In the genomic region with DNA sequence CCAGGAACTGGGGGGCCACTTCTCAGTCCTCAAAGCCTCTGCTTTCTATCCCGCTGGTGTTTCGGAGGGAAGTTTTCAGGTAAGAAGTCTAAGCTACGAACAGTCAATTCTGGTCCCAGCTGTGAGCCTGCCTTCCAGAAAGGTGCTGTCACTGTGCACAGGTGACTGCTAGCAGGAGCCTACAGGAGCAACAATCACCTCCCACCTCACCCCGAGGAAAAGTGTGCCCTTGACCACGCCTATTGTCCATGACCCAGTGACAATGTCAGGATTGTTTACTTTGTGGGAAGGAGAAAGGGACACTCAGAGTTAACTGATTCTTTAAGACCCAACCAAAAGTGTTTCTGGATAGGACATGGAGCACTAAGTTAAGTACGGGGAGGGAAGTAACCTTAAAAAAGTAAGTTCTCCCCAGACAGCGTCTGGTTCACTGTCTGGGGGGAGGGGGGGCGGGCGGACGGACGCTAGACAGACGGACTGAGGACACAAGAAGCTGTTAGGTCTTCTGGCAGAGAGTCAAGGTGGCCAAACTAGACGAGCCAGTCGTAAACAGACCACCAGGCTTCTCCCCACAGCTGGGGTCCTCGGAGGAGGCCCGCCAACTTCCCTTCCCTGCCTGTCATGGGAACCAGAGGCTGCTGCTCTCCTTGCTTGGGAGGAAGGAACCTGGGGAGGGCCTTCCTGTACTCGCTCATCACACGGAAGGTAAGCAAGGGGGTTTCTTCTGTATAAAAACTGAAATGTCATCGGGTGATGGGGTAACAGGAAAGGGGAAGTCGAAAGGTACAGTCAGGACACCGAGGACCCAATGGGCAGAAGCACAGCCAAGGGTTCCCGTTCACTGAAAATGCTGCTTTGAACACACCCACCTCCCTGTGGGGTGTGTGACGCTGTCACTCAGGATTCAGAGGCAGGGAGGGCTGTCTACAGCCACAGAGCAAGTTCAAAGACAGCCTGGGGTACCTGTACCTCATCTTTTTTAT, we compare ENCODE assay signal across 13 mouse cellular contexts. TPM values are rescaled to one million over a fixed set of nuclear protein-coding genes. Genes with fewer than 3 reads are reported as not detected.
DNase-seq lines count a peak whose midpoint lies in the region; ATAC-seq lines count a peak whose summit lies in the region.
"Had no signal": no experiment of that assay in that cellular context is flagged by ENCODE, and none has a peak within 500 bp of the region (broad histone marks: within the 10 kb centered on the region; RNA-seq: fewer than 3 reads in every experiment).

No protein-coding gene starts in this region.

- H3K9me3 ChIP-seq in hindbrain, embryonic 16.5 days (ENCODE audit: control insufficient read depth, low read length), result no peaks in the 10 kb centered on the region
- H3K9me3 ChIP-seq: embryonic facial prominence, embryonic 10.5 days; forebrain, embryonic 12.5 days; kidney, embryonic 15.5 days had no signal

- 85% methylated on average over 23 of the region's 23 CpGs for WGBS in hindbrain, embryonic 16.5 days

- no peak overlapping the region for H3K9ac ChIP-seq in hindbrain, embryonic 16.5 days (ENCODE audit: low read depth, low read length)
- H3K9ac ChIP-seq: forebrain, embryonic 12.5 days; kidney, embryonic 15.5 days had no signal

- H3K4me1 ChIP-seq in hindbrain, embryonic 16.5 days (ENCODE audit: control insufficient read depth, insufficient read depth, low read depth, low read length), result no peaks in the 10 kb centered on the region
- H3K4me1 ChIP-seq: forebrain, embryonic 12.5 days; kidney, embryonic 15.5 days had no signal

- ATAC-seq in inflammation-experienced regulatory T-cells, adult 6 months, result peak; percentile 42
- ATAC-seq in hindbrain, embryonic 16.5 days, result no peak

- no peak overlapping the region for H3K27ac ChIP-seq in hindbrain, embryonic 16.5 days (ENCODE audit: low read depth, low read length)
- H3K27ac ChIP-seq: embryonic facial prominence, embryonic 10.5 days; forebrain, embryonic 12.5 days; kidney, embryonic 15.5 days had no signal

- no peak overlapping the region for H3K4me3 ChIP-seq in hindbrain, embryonic 16.5 days (ENCODE audit: low read length)
- H3K4me3 ChIP-seq: embryonic facial prominence, embryonic 10.5 days; forebrain, embryonic 12.5 days; kidney, embryonic 15.5 days had no signal

- H3K36me3 ChIP-seq in hindbrain, embryonic 16.5 days (ENCODE audit: control insufficient read depth, insufficient read depth, low read length), result peaks cover 32% of the 10 kb centered on the region

- peak; percentile 73 for DNase-seq in layer of hippocampus, adult 9-11 months
- DNase-seq in layer of hippocampus, adult 18-20 months (ENCODE audit: low spot score in 2 of 2), result no peak
- DNase-seq in thymus, postnatal 0 days (ENCODE audit: low spot score), result peak; percentile 27
- DNase-seq in thymus, postnatal 14 days, result no peak
- DNase-seq in kidney, postnatal 14 days, result no peak
- no peak for DNase-seq in MN1 (ENCODE audit: low spot score)
- DNase-seq: right cerebral cortex, adult 18-20 months had no signal

- no peaks in the 10 kb centered on the region for H3K27me3 ChIP-seq in hindbrain, embryonic 16.5 days (replicated peaks; ENCODE audit: control insufficient read depth, insufficient read depth, low read length)
- H3K27me3 ChIP-seq: CH12.LX; forebrain, embryonic 12.5 days; kidney, embryonic 15.5 days had no signal

- H3K4me2 ChIP-seq in hindbrain, embryonic 16.5 days (ENCODE audit: low read length), result no peak overlapping the region
- H3K4me2 ChIP-seq: forebrain, embryonic 12.5 days; kidney, embryonic 15.5 days had no signal

RNA-seq across cellular contexts. Expression of gene Selplg, which starts 9.1 kb away (rescaled TPM):
- total RNA-seq in layer of hippocampus, adult 18-20 months (2021), result 10 to 100 TPM; 34.7 to 38.4 TPM
- 205 and 252 TPM in 2 replicates for polyA plus RNA-seq in thymus, postnatal 0 days (2015; fragmentation: Nextera tagmentation; extraction: Ambion mirVana)
- polyA plus RNA-seq in inflammation-experienced regulatory T-cells, adult 6 months (2017; shearing (Covaris generic)), result 100 to 1,000 TPM; 457 to 620 (median 469) TPM
- 1.9 and 2.5 TPM in 2 replicates for polyA plus RNA-seq in hindbrain, embryonic 16.5 days (2015; fragmentation: Nextera tagmentation; extraction: Ambion mirVana)

RNA-seq across cellular contexts. Expression of gene Tmem119, which starts 41.2 kb away (rescaled TPM):
- total RNA-seq in layer of hippocampus, adult 18-20 months (2021), result 10 to 100 TPM; 25.9 to 29.0 TPM
- polyA plus RNA-seq in thymus, postnatal 0 days (2015; fragmentation: Nextera tagmentation; extraction: Ambion mirVana), result 6.1 and 7.0 TPM in 2 replicates
- not detected for polyA plus RNA-seq in inflammation-experienced regulatory T-cells, adult 6 months (2017; shearing (Covaris generic))
- 7.9 and 10.4 TPM in 2 replicates for polyA plus RNA-seq in hindbrain, embryonic 16.5 days (2015; fragmentation: Nextera tagmentation; extraction: Ambion mirVana)

Comparison
In these comparisons a context has a peak if more than half of its experiments do, and no peak if none do; other contexts are left out.
1. DNase-seq: peak in layer of hippocampus, adult 9-11 months (single experiment) and thymus, postnatal 0 days (single experiment); none in layer of hippocampus, adult 18-20 months (0 of 2), thymus, postnatal 14 days (single experiment), kidney, postnatal 14 days (single experiment) and MN1 (single experiment).
2. RNA of gene Selplg, which starts 9.1 kb away (polyA plus RNA-seq): 457 to 620 TPM in inflammation-experienced regulatory T-cells, adult 6 months and 205 to 252 TPM in thymus, postnatal 0 days; 1.9 to 2.5 TPM in hindbrain, embryonic 16.5 days; every median in the first group is over 10 times any median in the second.